Mouse (Mus musculus): ENCODE results near the gene Itga2b. TPM values are rescaled to one million over a fixed set of nuclear protein-coding genes. Genes with fewer than 3 reads are reported as not detected.
A peak's percentile ranks its signal among the peaks of the same experiment; 100 is the strongest.

Gene Itga2b
- total and polyA plus RNA-seq, 2 experiments from 2014 or later = 2.2 to 12.4 TPM

DNA sequence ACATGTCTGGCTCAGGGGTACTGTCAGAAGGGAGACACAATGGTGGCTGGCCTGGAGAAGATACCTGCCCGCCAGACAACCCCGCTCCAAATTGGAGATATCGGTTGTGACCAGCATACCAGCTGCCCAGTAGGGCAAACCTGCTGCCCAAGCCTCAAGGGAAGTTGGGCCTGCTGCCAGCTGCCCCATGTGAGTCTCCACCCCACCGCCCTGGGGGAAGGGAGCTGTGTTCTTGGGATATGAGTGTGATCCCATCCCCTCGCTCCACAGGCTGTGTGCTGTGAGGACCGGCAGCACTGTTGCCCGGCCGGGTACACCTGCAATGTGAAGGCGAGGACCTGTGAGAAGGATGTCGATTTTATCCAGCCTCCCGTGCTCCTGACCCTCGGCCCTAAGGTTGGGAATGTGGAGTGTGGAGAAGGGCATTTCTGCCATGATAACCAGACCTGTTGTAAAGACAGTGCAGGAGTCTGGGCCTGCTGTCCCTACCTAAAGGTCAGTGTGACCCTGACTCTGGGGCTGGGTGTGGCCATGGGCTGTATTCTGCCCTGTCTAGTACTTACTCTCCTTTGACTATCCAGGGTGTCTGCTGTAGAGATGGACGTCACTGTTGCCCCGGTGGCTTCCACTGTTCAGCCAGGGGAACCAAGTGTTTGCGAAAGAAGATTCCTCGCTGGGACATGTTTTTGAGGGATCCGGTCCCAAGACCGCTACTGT is 34.0 kb downstream of the Itga2b start:
- Histone ChIP-seq H3K4me1 (ENCODE audit: insufficient read depth) (peaks cover 12% of the 10 kb centered on the region), H3K27me3 (ENCODE audit: insufficient read depth, low read length) (no peaks in the 10 kb centered on the region), H3K36me3 (ENCODE audit: insufficient read depth) (peaks cover 67% of the 10 kb centered on the region), H3K27ac (ENCODE audit: low read depth, low read length) (no peak overlapping the region), H3K4me2 (ENCODE audit: low read depth) (no peak overlapping the region), H3K9me3 (ENCODE audit: low read length) (no peaks in the 10 kb centered on the region), H3K4me3 (ENCODE audit: low read depth, low read length) (no peak overlapping the region), H3K9ac (no peak overlapping the region)
- ATAC-seq (no peak), DNase-seq (no peak)
- 88% methylated on average over 18 of the region's 18 CpGs for WGBS
- no peak for TF ChIP-seq CTCF (IDR thresholded peaks at IDR 0.05; ENCODE audit: low read depth)

GRCm38 (mm10) chr11:102434816-102435705 is 34.9 kb downstream of the Itga2b start:
- Histone ChIP-seq H3K4me1 (ENCODE audit: insufficient read depth) (peaks cover 12% of the 10 kb centered on the region), H3K27ac (ENCODE audit: low read depth, low read length) (no peak overlapping the region), H3K36me3 (ENCODE audit: insufficient read depth) (peaks cover 59% of the 10 kb centered on the region), H3K9me3 (ENCODE audit: low read length) (no peaks in the 10 kb centered on the region), H3K9ac (no peak overlapping the region), H3K4me3 (ENCODE audit: low read depth, low read length) (no peak overlapping the region), H3K4me2 (ENCODE audit: low read depth) (no peak overlapping the region), H3K27me3 (ENCODE audit: insufficient read depth, low read length) (no peaks in the 10 kb centered on the region)
- DNase-seq (no peak), ATAC-seq (no peak)
- WGBS = 93% methylated on average over 11 of the region's 11 CpGs
- TF ChIP-seq CTCF (IDR thresholded peaks at IDR 0.05; ENCODE audit: low read depth) = no peak

GRCm38 (mm10) chr11:102434406-102434805 is 35.5 kb downstream of the Itga2b start:
- Histone ChIP-seq H3K27me3 (ENCODE audit: insufficient read depth, low read length) (no peaks in the 10 kb centered on the region), H3K9me3 (ENCODE audit: low read length) (no peaks in the 10 kb centered on the region), H3K4me3 (ENCODE audit: low read depth, low read length) (no peak overlapping the region), H3K4me1 (ENCODE audit: insufficient read depth) (peaks cover 12% of the 10 kb centered on the region), H3K4me2 (ENCODE audit: low read depth) (no peak overlapping the region), H3K9ac (no peak overlapping the region), H3K36me3 (ENCODE audit: insufficient read depth) (peaks cover 53% of the 10 kb centered on the region), H3K27ac (ENCODE audit: low read depth, low read length) (no peak overlapping the region)
- DNase-seq (peak; percentile 94), ATAC-seq (peak; percentile 61)
- TF ChIP-seq CTCF (IDR thresholded peaks at IDR 0.05; ENCODE audit: low read depth) = peak; percentile 96
- WGBS = 3% methylated on average over 7 of the region's 7 CpGs

DNA sequence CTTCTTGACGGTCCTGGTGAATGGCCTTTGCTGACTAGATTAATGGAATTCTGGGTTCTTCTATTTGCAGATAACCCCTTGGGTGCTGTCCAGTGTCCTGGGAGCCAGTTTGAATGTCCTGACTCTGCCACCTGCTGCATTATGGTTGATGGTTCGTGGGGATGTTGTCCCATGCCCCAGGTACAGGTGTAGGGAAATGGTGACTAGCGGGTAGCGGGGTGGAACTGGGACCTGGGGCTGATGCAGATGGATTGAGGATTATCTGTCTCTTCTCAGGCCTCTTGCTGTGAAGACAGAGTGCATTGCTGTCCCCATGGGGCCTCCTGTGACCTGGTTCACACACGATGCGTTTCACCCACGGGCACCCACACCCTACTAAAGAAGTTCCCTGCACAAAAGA is 36.1 kb downstream of the Itga2b start:
- no peaks in the 10 kb centered on the region for H3K27me3 ChIP-seq (ENCODE audit: insufficient read depth, low read length)
- H3K9ac ChIP-seq = no peak overlapping the region
- no peak overlapping the region for H3K27ac ChIP-seq (ENCODE audit: low read depth, low read length)
- H3K4me2 ChIP-seq (ENCODE audit: low read depth) = no peak overlapping the region
- H3K4me3 ChIP-seq (ENCODE audit: low read depth, low read length) = no peak overlapping the region
- DNase-seq (no peak), ATAC-seq (no peak)
- no peaks in the 10 kb centered on the region for H3K9me3 ChIP-seq (ENCODE audit: low read length)
- 86% methylated on average over 7 of the region's 7 CpGs for WGBS
- no peak for TF ChIP-seq CTCF (IDR thresholded peaks at IDR 0.05; ENCODE audit: low read depth)
- peaks cover 47% of the 10 kb centered on the region for H3K36me3 ChIP-seq (ENCODE audit: insufficient read depth)
- peaks cover 12% of the 10 kb centered on the region for H3K4me1 ChIP-seq (ENCODE audit: insufficient read depth)

- DNase-seq = no peak
Observed at GRCm38 (mm10) chr11:102432896-102433295, 37.0 kb downstream of the Itga2b start.

GRCm38 (mm10) chr11:102432115-102432843 is 37.6 kb downstream of the Itga2b start:
- peaks cover 33% of the 10 kb centered on the region for H3K36me3 ChIP-seq (ENCODE audit: insufficient read depth)
- H3K4me1 ChIP-seq (ENCODE audit: insufficient read depth) = peaks cover 4% of the 10 kb centered on the region
- no peak overlapping the region for H3K4me2 ChIP-seq (ENCODE audit: low read depth)
- H3K9me3 ChIP-seq (ENCODE audit: low read length) = no peaks in the 10 kb centered on the region
- H3K4me3 ChIP-seq (ENCODE audit: low read depth, low read length) = no peak overlapping the region
- no peak overlapping the region for H3K9ac ChIP-seq
- TF ChIP-seq CTCF (IDR thresholded peaks at IDR 0.05; ENCODE audit: low read depth) = no peak
- H3K27me3 ChIP-seq (ENCODE audit: insufficient read depth, low read length) = no peaks in the 10 kb centered on the region
- ATAC-seq (no peak), DNase-seq (no peak)
- no peak overlapping the region for H3K27ac ChIP-seq (ENCODE audit: low read depth, low read length)
- 68% methylated on average over 16 of the region's 16 CpGs for WGBS

More at GRCm38 (mm10) chr11:102432896-102433295, 37.0 kb downstream of the Itga2b start:
- Histone ChIP-seq H3K4me3 (ENCODE audit: low read depth, low read length) (no peak overlapping the region), H3K36me3 (ENCODE audit: insufficient read depth) (peaks cover 38% of the 10 kb centered on the region), H3K4me2 (ENCODE audit: low read depth) (no peak overlapping the region), H3K9ac (no peak overlapping the region), H3K27ac (ENCODE audit: low read depth, low read length) (no peak overlapping the region), H3K9me3 (ENCODE audit: low read length) (no peaks in the 10 kb centered on the region), H3K4me1 (ENCODE audit: insufficient read depth) (peaks cover 9% of the 10 kb centered on the region), H3K27me3 (ENCODE audit: insufficient read depth, low read length) (no peaks in the 10 kb centered on the region)
- no peak for ATAC-seq
- WGBS = 83% methylated on average over 6 of the region's 6 CpGs
- no peak for TF ChIP-seq CTCF (IDR thresholded peaks at IDR 0.05; ENCODE audit: low read depth)

Data from forebrain, postnatal 0 days (tissue).